Mouse (Mus musculus) hindbrain, embryonic 15.5 days (tissue): ENCODE measurements at regions not wholly inside any gene's neighbourhood (a gene's known extent, or its start where the extent isn't known, plus 50 kb on each side); places are given as distances from the start of the nearest gene placed in this dataset.

Experiments used
- ATAC-seq: fragments of 200-750 bp; cut with Nextera tagmentation; 2 replicates; pipeline ENCODE4 v1.8.0; 2017; ENCODE audit warnings: low read depth, moderate number of reproducible peaks, moderate TSS enrichment; ENCODE audit not compliant: low FRiP score
- H3K27ac ChIP-seq: fragments of 300-500 bp; sonication (generic); replicated peaks from 2 replicates; pipeline ENCODE4 v1.5.1; 2015; ENCODE audit warnings: mild to moderate bottlenecking, inconsistent platforms
- H3K27me3 ChIP-seq: fragments of 300-500 bp; sonication (generic); 2 replicates; pipeline ENCODE4 v1.6.1; 2015; ENCODE audit warnings: control low read depth, inconsistent platforms
- H3K36me3 ChIP-seq: fragments of 300-500 bp; sonication (generic); 2 replicates; pipeline ENCODE4 v1.6.1; 2015; ENCODE audit warnings: control low read depth, inconsistent platforms
- H3K4me1 ChIP-seq: fragments of 300-500 bp; sonication (generic); replicated peaks from 2 replicates; pipeline ENCODE4 v1.6.1; 2015; ENCODE audit warnings: control low read depth, inconsistent platforms
- H3K4me2 ChIP-seq: fragments of 300-500 bp; sonication (generic); 2 replicates; pipeline ENCODE4 v1.6.1; 2015; ENCODE audit warnings: moderate library complexity, mild to moderate bottlenecking, inconsistent platforms
- H3K4me3 ChIP-seq: fragments of 300-500 bp; sonication (generic); 2 replicates; pipeline ENCODE4 v1.5.1; 2015; ENCODE audit warnings: mild to moderate bottlenecking, inconsistent platforms
- H3K9ac ChIP-seq: fragments of 300-500 bp; sonication (generic); 2 replicates; pipeline ENCODE4 v1.6.1; 2015; ENCODE audit warnings: inconsistent platforms
- H3K9me3 ChIP-seq: fragments of 300-500 bp; sonication (generic); 2 replicates; pipeline ENCODE4 v1.6.1; 2016; ENCODE audit warnings: control low read depth, inconsistent platforms
- WGBS: fragments of 180-500 bp; shearing (Covaris S2); methylation state at CpG from one replicate; pipeline ENCODE4 v1.1.7; 2015; 5-methylcytosine and 5-hydroxymethylcytosine counted together

DNA sequence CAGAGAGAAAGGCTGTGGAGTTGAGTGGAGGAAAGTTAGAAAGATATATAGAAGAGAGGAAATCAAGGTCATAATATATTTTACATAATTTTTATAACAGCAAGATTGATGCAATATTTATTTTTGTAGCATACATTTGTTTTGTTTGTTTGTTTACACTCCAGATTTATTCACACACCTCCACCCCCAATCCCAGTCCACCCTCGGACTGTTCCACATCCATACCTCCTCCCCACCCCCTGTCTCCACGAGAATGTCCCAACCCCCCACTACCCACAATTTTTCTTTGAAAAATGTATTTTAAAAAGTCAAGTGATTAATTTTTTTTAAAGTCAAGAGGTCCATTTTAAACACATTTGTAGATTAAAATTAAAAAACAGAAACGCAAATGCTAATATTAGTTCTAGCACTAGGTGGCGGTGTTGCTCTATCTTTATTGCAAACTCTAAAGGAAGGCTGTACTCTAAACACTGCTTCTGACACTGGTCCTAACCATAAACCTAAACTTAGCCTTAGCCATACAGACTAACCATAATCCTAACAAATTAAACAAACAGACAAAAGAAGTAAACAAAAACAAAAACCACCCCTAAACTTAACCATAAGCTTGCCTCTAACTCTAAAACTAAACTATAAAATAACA, 67.8 kb downstream of the Olfr1505 start:
- no peak overlapping the region for H3K4me3 ChIP-seq
- ATAC-seq, result peak; percentile 66; the same call in 1 of the 2 replicates
- H3K27ac ChIP-seq, result no peak overlapping the region
- H3K4me1 ChIP-seq, result no peaks in the 10 kb centered on the region
- no peaks in the 10 kb centered on the region for H3K9me3 ChIP-seq
- no peaks in the 10 kb centered on the region for H3K27me3 ChIP-seq
- WGBS, result 24% methylated on average over 4 of the region's 4 CpGs
- no peaks in the 10 kb centered on the region for H3K36me3 ChIP-seq
- no peak overlapping the region for H3K4me2 ChIP-seq
- no peak overlapping the region for H3K9ac ChIP-seq

DNA sequence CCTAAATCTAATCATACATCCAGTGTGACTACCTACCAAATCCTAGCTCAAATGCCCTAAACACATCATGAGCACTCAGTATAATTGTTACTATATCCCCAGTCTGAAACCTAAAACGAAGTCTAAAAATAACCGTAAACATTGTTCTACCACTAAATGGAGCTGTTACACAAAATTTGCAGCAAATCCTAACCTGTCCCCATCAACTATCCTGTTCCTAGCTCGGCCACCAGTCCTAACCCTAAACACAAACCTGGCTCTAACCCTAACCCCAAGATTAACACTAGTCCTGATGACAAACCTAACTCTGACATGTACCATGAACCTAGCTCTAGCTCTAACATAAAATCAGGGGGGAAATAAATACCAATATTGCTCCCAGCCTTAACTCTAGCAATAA, 69.5 kb downstream of the Olfr1505 start:
- H3K27ac ChIP-seq, result no peak overlapping the region
- no peak overlapping the region for H3K9ac ChIP-seq
- no peaks in the 10 kb centered on the region for H3K9me3 ChIP-seq
- H3K36me3 ChIP-seq, result no peaks in the 10 kb centered on the region
- H3K4me2 ChIP-seq, result no peak overlapping the region
- ATAC-seq, result no peak
- H3K4me1 ChIP-seq, result no peaks in the 10 kb centered on the region
- H3K4me3 ChIP-seq, result no peak overlapping the region
- no peaks in the 10 kb centered on the region for H3K27me3 ChIP-seq
- 71% methylated on average over 3 of the region's 3 CpGs for WGBS
